Mouse (Mus musculus) gastrocnemius, adult 18-20 months (tissue): ENCODE results near the gene Isyna1. TPM values are rescaled to one million over a fixed set of nuclear protein-coding genes. Genes with fewer than 3 reads are reported as not detected.
A peak's percentile ranks its signal among the peaks of the same experiment; 100 is the strongest.

Experiments used
- DNase-seq: peaks from one replicate; pipeline ENCODE4 v3.0.0; 2021; ENCODE audit warnings: low spot score
- long read RNA-seq, 2 experiments: library from polyadenylated mRNA; stranded (forward); transcript quantifications; one replicate each; pipeline ENCODE4 v2.0.0; 2021
- total RNA-seq, 2 experiments: library from RNA; stranded (reverse); gene quantifications; 2 replicates each; pipeline ENCODE4 v1.2.3; 2021

Gene Isyna1
- total RNA-seq: 1 to 10 TPM; 2.6 to 3.2 TPM
- long read RNA-seq, experiment 1, partial matches to known transcripts: 0 of 3 reads
- long read RNA-seq, experiment 1, other reads (novel, unspliced or antisense): 0 of 3 reads
- long read RNA-seq, experiment 2, partial matches to known transcripts: 0 of 2 reads
- long read RNA-seq, experiment 2, other reads (novel, unspliced or antisense): 0 of 2 reads

DNA sequence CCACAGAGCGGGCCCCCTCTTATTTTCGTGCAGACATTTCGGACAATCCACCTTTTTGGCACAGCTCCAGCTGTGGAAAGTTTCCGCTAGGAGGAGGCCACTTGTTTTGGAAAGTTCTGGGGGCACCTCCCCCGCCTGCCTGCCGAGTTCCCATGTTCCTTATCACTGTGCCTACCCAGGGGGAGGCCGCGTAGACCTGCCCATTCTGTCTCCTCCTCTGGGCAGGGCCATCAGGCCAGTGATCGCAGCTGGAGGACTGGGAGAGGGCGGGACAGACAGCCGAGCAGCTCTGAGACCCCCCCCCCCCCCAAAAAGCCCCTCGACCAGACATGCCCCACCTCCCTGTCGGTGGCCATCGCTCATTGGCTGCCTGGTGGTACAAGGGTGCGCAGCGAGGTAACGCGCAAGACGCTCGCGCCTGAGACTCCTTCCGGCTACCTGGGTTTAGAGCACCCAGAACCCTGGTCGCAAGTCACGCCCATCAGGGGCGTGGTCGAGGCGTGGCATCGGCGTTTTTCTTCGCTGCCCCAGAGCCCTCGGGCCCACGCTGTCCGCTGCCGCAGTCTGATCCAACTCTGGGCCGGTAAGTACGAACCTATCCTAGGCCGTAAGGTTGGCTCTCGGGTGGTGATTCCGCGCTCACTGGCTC is at the start of gene Isyna1:
TSS of gene Isyna1 (plus strand) at position 413 of the 649 bp plus-strand sequence.
- peak; percentile 68 for DNase-seq

DNA sequence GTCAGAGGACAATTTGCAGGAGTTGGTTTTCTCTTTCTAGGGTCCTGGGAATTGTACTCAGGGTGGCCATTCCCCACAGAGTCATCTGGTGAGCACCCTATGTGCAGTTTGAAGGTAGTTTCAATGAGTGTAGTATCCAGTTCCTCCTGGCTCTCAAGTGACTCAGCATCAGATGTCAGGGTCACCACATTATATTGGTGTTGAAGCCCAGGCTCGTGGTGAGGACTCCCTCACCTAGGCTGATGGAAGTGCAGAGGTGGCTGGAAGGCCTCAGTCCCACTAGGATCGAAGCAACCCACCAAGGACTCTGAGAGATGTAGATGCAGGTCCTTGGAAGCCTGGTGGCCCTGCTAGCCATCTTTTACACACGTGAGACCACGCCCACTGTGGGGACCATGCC is 47.8 kb upstream of the Isyna1 start:
- DNase-seq: no peak

DNA sequence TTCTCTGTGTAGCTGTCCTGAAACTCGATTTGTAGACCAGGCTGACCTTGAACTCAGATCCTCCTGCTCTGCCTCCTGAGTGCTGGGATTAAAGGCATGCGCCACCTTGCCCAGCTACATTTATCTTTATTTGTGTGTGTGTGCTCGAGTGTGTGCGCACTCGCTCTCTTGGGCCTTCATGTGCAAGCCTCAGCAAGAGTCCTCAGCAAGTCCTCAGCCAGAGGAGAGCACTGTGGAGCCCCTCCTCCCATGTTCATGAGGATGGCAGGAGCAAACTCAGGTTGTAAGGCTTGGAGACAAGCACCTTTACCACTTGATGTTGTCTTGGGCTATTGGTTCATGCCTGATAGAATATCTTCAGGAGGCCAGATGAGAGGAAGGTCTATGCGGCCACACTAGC is 46.4 kb upstream of the Isyna1 start:
- DNase-seq: no peak

GRCm38 (mm10) chr8:70549412-70550184 is 44.6 kb upstream of the Isyna1 start:
- no peak for DNase-seq

DNA sequence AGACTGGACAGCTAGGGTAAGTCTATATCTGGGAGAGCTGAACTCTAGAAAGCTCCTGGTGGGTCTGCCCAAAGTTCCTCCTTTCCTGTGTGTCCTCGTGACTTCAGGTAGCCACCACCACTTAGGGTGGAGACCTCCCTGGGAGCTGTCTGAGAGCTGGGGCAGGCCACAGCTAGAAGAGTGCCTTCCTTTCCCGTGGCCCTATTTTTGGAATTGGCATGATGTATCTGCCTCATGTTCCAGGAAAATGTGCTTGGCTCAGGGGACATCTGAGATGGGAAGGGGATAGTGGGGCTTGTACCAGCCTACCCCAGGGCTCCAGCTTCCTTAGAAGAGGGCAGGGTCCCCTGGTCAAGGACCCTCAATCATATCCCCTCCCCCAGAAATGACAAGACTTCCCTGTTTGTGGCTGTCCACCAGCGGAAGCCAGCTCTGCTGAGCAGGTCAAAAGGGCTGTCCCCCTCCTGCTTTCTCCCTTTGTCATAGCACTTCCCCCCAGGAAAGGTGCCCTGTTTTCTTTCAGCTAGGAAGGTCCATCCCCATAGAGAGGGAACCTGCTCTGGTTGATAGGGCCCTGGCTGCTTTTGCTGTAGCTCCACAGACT is 42.5 kb upstream of the Isyna1 start:
- peak; percentile 68 for DNase-seq

DNA sequence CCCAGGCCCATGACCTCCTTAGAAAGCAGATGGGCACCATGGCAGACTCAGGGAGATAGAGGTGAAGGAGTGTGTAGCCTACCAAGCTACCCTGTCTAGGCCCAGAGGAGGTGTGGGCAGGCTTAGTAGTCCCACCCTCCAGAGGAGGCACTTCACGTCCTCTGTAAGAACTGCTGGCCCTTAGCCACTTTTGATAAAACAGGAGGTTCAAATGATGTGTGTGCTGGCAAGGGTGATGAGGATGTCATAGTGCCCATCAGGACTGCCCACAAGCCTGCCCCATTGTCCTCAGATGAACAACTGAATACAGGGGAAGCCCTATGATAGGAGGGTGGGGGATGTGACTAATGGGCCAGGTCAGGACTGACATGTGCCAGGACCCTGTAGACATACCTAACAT is 41.3 kb upstream of the Isyna1 start:
- DNase-seq: no peak

- DNase-seq: peak; percentile 85
These were observed 40.4 kb upstream of the Isyna1 start for GRCm38 (mm10) chr8:70553740-70554139.

DNA sequence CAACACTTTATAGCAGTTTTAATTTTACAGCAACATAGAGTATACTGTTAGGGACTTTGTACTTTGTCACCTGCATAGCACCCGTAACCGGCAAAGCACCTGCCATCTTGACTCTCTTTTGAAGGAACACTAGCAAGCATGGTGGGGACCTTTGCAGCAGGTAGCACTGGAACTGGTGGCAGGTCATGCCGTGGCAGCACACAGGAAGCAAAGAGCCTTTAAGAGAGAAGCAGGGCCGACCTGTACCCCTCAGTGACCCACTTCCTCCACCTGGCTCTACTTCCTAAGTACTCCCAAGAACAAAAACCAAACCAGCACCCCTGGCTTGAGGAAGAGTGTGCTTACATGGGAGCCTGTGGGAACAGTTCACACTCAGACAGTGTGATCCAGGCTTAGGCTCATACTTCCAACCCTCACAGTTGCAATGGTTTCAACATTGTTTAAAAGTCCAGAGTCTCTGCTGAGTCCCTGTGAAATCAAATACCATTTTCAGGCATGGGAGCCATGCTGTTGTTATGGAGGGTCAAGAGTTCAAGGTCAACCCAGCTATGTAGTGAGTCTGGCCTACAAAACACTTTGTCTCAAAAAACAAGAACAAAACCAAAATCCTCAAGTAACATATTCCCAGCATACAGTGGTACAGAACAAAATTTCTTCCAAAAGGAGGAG is 39.0 kb upstream of the Isyna1 start:
- no peak for DNase-seq

DNA sequence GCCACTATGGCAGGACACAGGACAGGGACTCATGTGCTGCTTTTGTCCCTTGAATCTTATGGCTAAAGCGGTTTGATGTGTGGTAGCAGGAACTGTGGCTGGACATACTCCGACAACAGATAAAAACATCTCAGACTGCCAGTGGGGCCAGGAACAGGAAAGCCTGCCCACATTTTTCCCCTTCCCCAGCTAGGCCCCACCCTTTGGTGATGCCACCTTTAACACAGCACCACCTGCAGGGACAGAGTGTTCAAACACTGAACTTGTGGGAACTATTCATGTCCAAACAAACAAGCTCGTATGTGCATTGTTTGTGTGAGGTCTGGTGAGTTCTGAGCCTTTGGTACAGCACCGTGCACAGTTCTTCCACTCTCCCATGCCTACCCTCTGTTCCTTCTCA is 35.8 kb upstream of the Isyna1 start:
- DNase-seq: no peak

GRCm38 (mm10) chr8:70558983-70559382 is 35.2 kb upstream of the Isyna1 start:
- DNase-seq: no peak

DNA sequence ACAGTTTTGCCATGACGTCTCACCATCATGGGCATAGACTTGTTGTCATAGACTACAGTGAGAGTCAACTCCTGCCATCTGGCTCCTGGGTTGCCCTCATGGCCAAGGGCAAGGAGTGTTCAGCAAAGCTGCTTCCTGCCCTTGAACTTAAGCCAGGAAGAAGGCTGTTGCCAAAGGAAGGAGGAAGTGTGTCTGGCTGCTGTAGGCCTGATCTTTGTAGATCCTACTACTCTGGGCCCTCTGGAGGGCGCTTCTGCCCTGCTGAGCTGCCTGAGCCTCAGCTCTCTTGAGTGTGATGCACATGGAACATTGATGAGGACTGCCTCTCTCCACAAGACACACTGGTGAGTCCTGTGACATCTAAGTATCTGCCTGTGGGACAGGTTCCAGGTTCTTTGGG is 34.1 kb upstream of the Isyna1 start:
- peak; percentile 74 for DNase-seq

DNA sequence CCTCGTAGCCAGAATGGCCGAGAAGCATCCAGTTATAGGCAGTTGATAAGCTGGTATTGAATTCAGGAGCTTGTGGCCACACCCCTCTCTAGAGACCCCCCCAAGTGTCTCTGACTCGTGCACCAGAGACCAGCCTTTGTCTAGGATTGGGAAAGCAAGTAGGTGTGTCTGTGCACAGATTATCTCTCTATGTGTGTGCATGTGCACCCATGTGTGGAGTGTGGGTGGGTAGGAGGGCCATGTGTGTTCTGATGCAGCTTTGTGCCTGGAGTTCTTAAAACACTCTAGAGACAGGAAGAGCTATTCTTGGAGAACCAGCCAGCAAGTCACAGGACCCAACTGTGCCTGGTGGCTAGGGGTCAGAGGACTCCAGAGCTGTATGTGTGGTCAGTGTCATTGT is 33.6 kb upstream of the Isyna1 start:
- DNase-seq: no peak

- no peak for DNase-seq
These were observed 32.8 kb upstream of the Isyna1 start for GRCm38 (mm10) chr8:70561357-70561756.

DNA sequence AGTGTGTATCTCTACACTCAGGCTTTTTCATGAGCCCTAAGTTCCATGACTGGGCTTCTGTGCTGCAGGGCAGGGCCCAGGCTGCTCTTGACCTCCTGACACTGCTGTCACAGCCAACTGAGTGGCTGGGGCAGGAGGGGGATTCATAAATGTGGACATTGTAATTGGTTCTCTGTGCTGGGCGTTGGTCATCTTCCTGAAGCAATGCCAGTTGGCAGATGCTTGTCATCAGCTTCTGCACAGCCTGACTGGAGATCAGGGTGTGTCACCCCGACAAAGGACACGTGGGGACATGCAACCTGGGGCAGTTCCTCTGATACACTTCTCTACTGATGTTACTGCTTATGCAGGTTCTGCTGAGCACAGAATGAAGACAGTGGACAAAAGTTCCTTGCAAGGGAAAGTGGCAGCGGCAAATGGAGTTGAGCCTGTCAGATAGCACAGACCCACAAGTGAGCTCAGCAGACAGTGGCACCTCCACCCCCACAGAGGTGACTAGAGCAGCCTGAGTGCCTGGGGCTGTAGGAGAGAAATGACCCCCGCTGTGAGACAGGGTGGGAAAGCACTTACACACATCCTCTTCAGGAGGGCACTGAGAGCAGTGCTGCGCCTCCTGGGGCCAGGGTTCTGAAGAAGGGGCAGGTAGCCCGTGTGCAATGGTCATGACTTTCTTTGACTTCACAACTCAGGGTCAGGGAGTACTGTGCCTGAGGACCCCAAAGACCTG is 32.2 kb upstream of the Isyna1 start:
- DNase-seq: peak; percentile 82

GRCm38 (mm10) chr8:70562802-70563201 is 31.4 kb upstream of the Isyna1 start:
- no peak for DNase-seq

DNA sequence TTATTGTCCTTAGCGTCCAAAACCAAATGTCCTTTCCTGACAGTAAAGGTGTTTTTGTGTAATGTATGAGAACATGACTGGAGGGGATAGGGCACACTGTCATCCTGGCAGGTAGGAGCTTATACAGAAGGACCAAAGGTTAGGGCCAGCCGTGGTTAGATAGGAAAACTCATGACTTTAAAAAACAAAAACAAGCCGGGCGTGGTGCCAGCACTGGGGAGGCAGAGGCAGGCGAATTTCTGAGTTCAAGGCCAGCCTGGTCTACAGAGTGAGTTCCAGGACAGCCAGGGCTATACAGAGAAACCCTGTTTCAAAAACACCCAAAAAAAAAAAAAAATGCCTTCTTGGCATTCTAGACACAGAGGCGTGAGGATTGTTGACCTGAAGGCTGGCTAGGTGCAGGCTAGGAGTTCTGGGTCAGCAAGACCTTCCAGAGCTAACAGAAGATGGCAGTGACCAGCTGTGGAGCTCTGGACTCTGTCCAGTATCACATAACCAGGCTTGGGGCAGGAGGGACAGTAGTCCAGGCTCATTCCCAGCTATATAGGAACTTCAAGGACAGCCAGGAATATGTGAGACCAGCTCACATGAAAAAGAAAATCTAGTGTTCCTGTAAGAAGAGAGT is 30.3 kb upstream of the Isyna1 start:
- DNase-seq: no peak

DNA sequence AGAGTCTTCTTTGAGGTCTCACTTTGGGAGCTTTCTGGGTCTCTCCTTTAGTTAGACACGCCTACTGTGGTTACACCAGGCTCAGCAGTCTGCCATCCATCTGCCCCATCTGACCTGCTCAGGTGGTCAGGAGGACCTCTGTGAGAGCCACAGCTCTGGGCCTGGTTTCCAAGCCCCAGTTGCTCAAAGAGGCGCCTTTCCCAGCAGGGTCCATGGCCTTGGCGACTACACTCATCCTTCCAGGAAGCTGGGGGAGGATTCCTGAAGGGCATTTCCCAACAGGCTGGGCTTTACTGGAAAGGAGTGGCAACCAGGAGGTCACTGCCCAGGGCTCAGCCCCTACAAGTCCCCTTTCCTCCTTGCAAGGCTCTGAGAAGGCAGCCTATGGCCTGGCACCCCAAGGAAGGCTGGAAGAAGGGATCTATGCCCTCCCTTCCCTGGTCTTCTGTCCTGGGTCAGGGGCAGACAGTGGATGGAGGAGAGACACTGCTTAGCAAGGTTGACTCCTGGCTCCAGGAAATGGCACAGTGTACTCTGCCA is 29.4 kb upstream of the Isyna1 start:
- DNase-seq: no peak

DNA sequence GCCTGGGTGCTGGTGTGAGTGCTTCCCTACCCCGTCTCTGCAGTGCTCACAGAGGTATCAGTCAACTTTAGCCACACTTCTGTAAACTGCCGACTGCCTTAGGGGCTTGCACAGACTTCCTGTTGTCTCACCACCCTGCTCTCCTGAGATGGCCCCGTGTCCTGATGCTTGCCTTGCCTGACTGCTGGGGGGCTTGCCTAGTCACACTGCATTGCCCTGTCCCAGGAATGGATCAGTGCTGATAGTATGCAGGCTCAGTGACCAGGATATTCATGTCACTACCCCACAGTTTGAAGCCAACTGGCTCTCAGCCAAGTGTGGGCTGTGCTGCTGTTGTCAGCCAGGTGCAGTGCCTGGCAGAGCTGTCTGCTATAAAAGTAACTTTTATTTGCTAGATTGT is 28.6 kb upstream of the Isyna1 start:
- DNase-seq: no peak

GRCm38 (mm10) chr8:70570360-70570759 is 23.8 kb upstream of the Isyna1 start:
- DNase-seq: no peak

GRCm38 (mm10) chr8:70570990-70571389 is 23.2 kb upstream of the Isyna1 start:
- peak; percentile 89 for DNase-seq
